In genomic region chr8:12871461-12871860, GRCm38 (mm10) we compare ENCODE assay signal across 12 mouse cellular contexts. TPM values are rescaled to one million over a fixed set of nuclear protein-coding genes. Genes with fewer than 3 reads are reported as not detected.
A peak's percentile ranks its signal among the peaks of the same experiment; 100 is the strongest.
DNase-seq lines count a peak whose midpoint lies in the region; ATAC-seq and TF ChIP-seq lines count a peak whose summit lies in the region.
"Had no signal": no experiment of that assay in that cellular context is flagged by ENCODE, and none has a peak within 500 bp of the region (broad histone marks: within the 10 kb centered on the region; RNA-seq: fewer than 3 reads in every experiment).

No protein-coding gene starts in this region.

- no peak overlapping the region for H3K4me3 ChIP-seq in ES-Bruce4 (ENCODE audit: low read depth, low read length)
- H3K4me3 ChIP-seq in forebrain, embryonic 14.5 days (ENCODE audit: low read depth, low read length): no peak overlapping the region
- H3K4me3 ChIP-seq in midbrain, embryonic 12.5 days: no peak overlapping the region
- H3K4me3 ChIP-seq: heart, embryonic 12.5 days; kidney, embryonic 15.5 days; liver, embryonic 15.5 days had no signal

- H3K27ac ChIP-seq in ES-Bruce4 (ENCODE audit: insufficient read depth, low read length): peak overlapping the region; percentile 90
- peak overlapping the region; percentile 86 for H3K27ac ChIP-seq in forebrain, embryonic 14.5 days (ENCODE audit: low read depth, low read length)
- H3K27ac ChIP-seq in midbrain, embryonic 12.5 days (replicated peaks): peak overlapping the region; percentile 86
- H3K27ac ChIP-seq: kidney, embryonic 15.5 days; liver, embryonic 15.5 days had no signal

- DNase-seq in R1 (ENCODE audit: low read depth, low spot score): peak; percentile 99
- peak; percentile 83 for DNase-seq in forebrain, embryonic 14.5 days (ENCODE audit: low spot score)
- DNase-seq in testis, postnatal 10 days (ENCODE audit: low spot score): no peak
- no peak for DNase-seq in kidney, adult 11 months
- DNase-seq in gastrocnemius, postnatal 10 days: no peak
- DNase-seq: adrenal gland, postnatal 25 days; cerebellum, postnatal 25 days had no signal

- no peak for TF ChIP-seq CTCF in ES-Bruce4 (IDR thresholded peaks at IDR 0.05; ENCODE audit: low read depth, low read length)

- ATAC-seq in forebrain, embryonic 14.5 days: peak; percentile 37
- peak; percentile 67 for ATAC-seq in midbrain, embryonic 12.5 days (ENCODE audit: low FRiP score, low read depth)

- no peak for TF ChIP-seq POLR2A in ES-Bruce4 (IDR thresholded peaks at IDR 0.05; ENCODE audit: insufficient read depth, low read length)

- no peaks in the 10 kb centered on the region for H3K27me3 ChIP-seq in ES-Bruce4 (ENCODE audit: control insufficient read depth, insufficient read depth, low read length, poor library complexity, severe bottlenecking)
- H3K27me3 ChIP-seq in forebrain, embryonic 14.5 days (replicated peaks; ENCODE audit: control insufficient read depth, insufficient read depth, low read length): no peaks in the 10 kb centered on the region
- no peaks in the 10 kb centered on the region for H3K27me3 ChIP-seq in midbrain, embryonic 12.5 days

- H3K9ac ChIP-seq in ES-Bruce4 (ENCODE audit: low read depth, poor library complexity, severe bottlenecking): no peak overlapping the region
- peak overlapping the region; percentile 49 for H3K9ac ChIP-seq in forebrain, embryonic 14.5 days (ENCODE audit: low read length)
- H3K9ac ChIP-seq in midbrain, embryonic 12.5 days (replicated peaks): no peak overlapping the region
- H3K9ac ChIP-seq: heart, embryonic 12.5 days; kidney, embryonic 15.5 days; liver, embryonic 15.5 days had no signal

- H3K36me3 ChIP-seq in ES-Bruce4 (ENCODE audit: control insufficient read depth, insufficient read depth, low read length, poor library complexity, severe bottlenecking): no peaks in the 10 kb centered on the region
- no peaks in the 10 kb centered on the region for H3K36me3 ChIP-seq in forebrain, embryonic 14.5 days (ENCODE audit: control insufficient read depth, insufficient read depth, low read length)
- no peaks in the 10 kb centered on the region for H3K36me3 ChIP-seq in midbrain, embryonic 12.5 days
- H3K36me3 ChIP-seq: heart, embryonic 12.5 days; kidney, embryonic 15.5 days; liver, embryonic 15.5 days had no signal

- H3K4me1 ChIP-seq in ES-Bruce4 (ENCODE audit: control insufficient read depth, insufficient read depth, low read length): peaks cover 12% of the 10 kb centered on the region
- H3K4me1 ChIP-seq in forebrain, embryonic 14.5 days (ENCODE audit: control insufficient read depth, insufficient read depth, low read length): peaks cover 32% of the 10 kb centered on the region
- H3K4me1 ChIP-seq in midbrain, embryonic 12.5 days: peaks cover 58% of the 10 kb centered on the region

- WGBS in forebrain, embryonic 14.5 days: 0% methylated on average over 5 of the region's 5 CpGs
- 1% methylated on average over 5 of the region's 5 CpGs for WGBS in midbrain, embryonic 12.5 days

- H3K4me2 ChIP-seq in forebrain, embryonic 14.5 days (ENCODE audit: low read length): peak overlapping the region; percentile 21; the same call in 1 of the 2 replicates
- H3K4me2 ChIP-seq in midbrain, embryonic 12.5 days (replicated peaks): no peak overlapping the region
- H3K4me2 ChIP-seq: heart, embryonic 12.5 days; kidney, embryonic 15.5 days; liver, embryonic 15.5 days had no signal

- TF ChIP-seq EP300 in ES-Bruce4 (IDR thresholded peaks at IDR 0.05; ENCODE audit: insufficient read depth, low read depth, low read length): peak; percentile 75

- no peaks in the 10 kb centered on the region for H3K9me3 ChIP-seq in ES-Bruce4 (replicated peaks; ENCODE audit: control insufficient read depth, insufficient read depth, low read length, poor library complexity, severe bottlenecking)
- H3K9me3 ChIP-seq in forebrain, embryonic 14.5 days (replicated peaks; ENCODE audit: control insufficient read depth, low read length): no peaks in the 10 kb centered on the region
- H3K9me3 ChIP-seq in midbrain, embryonic 12.5 days: no peaks in the 10 kb centered on the region
- H3K9me3 ChIP-seq: heart, embryonic 12.5 days; kidney, embryonic 15.5 days; liver, embryonic 15.5 days had no signal

RNA-seq across cellular contexts. Expression of gene Mcf2l, which starts 2.1 kb away (rescaled TPM):
- polyA plus RNA-seq in ES-Bruce4 (2011; ENCODE audit: insufficient read depth, insufficient read length, low read depth, missing spikeins): 15.5 and 18.3 TPM in 2 replicates
- polyA plus RNA-seq in forebrain, embryonic 14.5 days (2014; fragmentation: Nextera tagmentation; extraction: Ambion mirVana): 85.2 and 130 TPM in 2 replicates
- 97.8 and 104 TPM in 2 replicates for polyA plus RNA-seq in midbrain, embryonic 12.5 days (2016; fragmentation: Nextera tagmentation; extraction: Ambion mirVana)
- total RNA-seq in gastrocnemius, postnatal 10 days (2021): 10 to 100 TPM; 28.4 to 30.9 TPM

Comparison
In these comparisons a context has a peak if more than half of its experiments do, and no peak if none do; other contexts are left out.
1. DNase-seq: peak in R1 (single experiment) and forebrain, embryonic 14.5 days (single experiment); none in testis, postnatal 10 days (single experiment), kidney, adult 11 months (single experiment) and gastrocnemius, postnatal 10 days (single experiment).
2. Peak in every context shown above with its lines, with median percentiles within 50 percentile points of each other: H3K27ac ChIP-seq.